Mouse (Mus musculus): ENCODE results near the gene Mgat1. TPM values are rescaled to one million over a fixed set of nuclear protein-coding genes. Genes with fewer than 3 reads are reported as not detected.

The Mgat1 gene
- total RNA-seq, 4 experiments from 2014 or later = 65.9 to 72.3 (median 69.2) TPM

DNA sequence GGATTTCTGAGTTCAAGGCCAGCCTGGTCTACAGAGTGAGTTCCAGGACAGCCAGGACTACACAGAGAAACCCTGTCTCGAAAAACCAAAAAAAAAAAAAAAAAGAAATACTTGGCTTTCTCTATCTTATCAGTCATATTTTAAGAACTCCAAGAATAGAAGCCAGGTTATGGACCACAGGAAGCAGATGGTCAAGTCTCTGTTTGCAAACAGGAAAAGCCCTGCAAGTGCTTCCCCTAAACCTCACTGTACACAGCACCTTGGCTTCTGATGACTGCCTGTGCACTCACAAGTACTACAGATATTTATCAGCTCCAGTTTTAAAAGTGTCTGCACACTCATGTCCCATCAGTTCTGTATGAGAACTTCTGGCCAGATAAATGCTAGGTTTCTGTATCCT is 2.5 kb upstream of the Mgat1 start:
- no peak for DNase-seq (ENCODE audit: low spot score in 2 of 2)

DNA sequence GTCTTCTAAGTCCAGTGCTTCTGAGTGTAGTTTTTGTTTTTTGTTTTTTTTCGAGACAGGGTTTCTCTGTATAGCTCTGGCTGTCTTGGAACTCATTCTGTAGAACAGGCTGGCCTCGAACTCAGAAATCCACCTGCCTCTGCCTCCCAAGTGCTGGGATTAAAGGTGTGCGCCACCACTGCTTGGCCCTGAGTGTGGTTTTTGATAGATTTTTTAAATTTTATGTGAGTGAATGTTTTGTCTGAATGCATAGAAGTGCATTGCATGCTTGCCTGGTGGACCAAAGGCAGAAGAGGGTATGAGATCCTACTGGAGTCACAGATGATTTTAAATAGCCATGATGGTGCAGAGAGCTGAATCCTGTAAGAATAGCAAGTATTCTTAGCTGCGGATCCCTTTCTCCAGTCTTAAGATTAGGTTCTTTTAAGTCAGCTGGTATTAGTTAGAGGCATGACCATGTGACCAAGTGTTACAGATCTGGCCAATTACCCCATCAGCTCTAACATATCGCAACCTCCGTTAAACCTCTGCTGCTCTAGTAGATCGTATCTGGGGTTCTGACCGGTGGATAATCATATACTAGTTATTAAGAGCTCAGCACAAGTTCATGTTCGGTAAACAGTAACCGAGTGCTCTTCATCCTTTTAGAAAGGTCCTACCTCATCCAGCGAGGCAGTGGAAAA is 906 bp upstream of the Mgat1 start:
- no peak for DNase-seq (ENCODE audit: low spot score in 2 of 2)

DNA sequence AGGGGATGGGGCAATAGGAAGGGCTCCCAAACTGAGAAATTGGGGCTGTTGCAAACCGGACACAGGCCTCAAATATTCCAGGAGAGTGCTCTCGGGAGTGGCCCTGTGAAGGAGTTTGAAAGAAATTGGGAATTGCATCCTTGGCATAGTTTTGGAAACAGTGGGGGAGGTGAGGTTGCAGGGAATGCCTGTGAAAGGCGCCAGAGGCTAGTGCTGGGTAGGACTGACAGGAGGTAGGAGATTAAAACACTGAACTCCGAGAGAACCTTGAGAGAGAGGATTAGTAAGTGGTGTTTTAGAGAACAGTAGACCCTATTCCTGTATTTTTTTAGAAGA is 572 bp downstream of the Mgat1 start:
- no peak for DNase-seq (ENCODE audit: low spot score in 2 of 2)

DNA sequence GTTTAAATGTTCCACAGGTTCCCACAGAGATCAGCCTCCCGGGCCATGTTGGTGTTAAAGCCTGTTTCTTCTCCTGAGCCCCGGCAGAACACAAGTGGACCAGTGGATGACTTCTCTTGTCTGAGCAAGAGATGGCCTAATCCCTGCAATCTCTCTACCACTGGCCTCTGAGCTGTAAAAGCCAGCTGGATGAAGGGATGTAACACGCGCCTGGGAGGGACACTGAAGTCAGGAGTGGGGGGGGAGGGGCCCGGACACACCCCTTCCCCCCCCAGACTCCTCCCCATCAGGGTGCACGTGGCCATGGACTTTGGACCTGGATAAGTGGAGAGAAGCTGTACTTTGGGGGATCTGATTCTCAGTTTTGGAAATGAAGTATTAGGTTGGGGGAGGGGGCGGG is 1.2 kb downstream of the Mgat1 start:
- no peak for DNase-seq (ENCODE audit: low spot score in 2 of 2)

DNA sequence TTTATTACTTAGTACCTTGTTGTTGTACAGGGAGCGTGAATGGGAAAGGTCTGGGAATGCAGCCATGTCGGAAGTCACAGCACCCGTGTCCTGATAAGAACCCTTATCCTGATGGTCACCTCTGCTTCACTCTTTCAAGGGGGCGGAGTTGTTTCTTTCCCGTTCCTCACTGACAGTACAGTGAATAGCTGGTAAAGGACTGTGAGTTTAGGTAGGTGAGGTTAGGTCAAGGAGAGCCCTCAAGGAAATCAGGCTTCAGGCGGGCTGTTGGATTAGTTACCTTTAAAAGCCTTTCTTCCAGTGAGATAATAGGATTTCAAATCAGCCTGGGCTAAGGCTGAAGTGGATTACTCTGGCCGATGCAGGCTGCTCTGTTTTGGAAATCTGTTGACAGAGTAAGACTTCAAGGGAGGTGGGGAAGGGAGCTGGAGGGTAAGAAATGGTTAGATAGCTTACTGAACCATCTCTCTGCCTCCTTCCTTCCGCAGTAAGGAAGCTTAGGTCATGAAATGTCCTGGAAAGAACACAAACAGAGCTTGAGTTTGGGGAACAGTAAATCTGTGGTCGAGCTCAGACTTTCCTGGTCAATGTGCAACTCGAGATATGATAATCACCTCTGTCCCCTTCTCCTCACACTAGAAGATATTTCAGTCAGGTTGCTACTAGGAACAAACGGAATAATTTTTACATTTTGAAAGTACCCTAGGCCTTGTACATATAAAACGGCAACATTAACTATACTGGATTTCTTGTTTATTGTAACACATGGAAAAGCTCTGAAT is 1.8 kb downstream of the Mgat1 start:
- no peak for DNase-seq (ENCODE audit: low spot score in 2 of 2)

DNA sequence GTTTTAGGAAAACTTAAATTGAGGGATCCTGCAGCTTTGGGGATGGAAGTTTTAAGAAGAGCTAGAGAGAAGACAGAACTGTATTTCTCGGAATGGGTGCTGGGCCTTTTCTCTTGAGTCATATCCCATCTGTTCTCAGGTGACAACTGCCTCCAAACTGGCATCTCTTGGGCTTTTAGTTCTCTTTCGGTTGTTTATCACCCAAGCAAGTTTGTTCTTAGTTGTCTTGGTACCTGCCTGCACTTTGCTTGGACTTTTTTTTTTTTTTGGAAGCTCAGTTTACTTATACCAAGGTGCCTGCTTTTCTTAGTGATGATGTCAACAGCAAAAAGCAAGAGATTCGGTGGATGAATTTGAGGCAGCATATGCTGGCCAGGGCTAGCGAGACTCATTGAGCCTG is 2.5 kb downstream of the Mgat1 start:
- no peak for DNase-seq (ENCODE audit: low spot score in 2 of 2)

DNA sequence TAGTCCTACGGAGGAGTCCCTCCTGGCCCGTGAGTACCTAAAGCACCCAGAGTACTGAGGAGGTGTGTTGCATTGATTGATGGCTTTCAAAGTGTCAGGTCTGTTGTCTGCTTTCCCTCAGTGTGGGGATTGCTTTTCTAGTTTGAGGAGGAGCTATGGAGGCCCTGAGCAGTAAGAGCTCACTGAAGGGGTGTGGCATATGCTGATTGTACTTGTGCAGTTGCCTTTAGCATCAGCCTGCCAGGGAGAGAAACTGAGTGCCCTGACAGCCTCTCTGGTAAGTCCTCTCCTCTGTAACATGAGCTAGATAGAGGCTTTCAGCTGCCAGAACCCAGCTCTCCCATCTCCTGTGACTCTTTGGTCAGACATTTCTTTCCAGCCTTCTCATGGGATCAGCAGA is 3.3 kb downstream of the Mgat1 start:
- DNase-seq (ENCODE audit: low spot score in 2 of 2) = no peak

DNA sequence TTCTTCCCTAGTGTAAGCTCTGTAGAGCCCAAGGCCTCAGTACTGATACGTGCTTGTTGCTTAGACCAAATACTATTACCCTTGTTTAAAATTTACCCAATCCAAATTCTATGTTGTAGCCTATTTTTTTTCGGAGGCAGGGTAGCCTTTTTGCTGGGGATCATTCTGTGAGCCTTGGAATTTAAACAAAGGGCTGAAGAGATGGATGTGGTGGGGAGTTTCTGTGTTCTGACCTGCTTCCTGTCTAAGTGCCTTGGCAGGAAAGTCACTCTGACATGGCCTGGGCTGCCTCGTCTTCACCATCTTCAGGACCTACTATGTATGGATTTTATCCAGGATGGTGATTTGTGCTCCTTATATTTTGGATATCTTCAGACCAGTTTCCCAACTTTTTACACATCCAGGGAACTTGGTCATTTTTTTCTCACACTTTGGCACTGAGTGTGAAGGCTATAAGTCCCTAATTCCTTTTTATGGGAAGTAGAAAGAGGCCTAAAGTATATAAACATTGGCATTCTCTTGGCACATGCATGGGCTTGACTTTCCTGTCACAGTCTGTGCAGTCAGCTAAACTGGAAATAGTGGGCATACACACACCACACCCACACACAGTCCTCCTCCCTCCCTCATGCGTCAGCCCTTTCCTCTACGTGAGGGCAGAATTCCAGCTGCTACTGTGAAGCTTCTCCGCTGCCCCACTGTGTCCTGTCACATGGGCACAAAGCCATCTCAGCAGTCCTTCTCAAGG is 4.4 kb downstream of the Mgat1 start:
- peak in 1 of 2 experiments; percentile 55 for DNase-seq (ENCODE audit: low spot score in 2 of 2)

DNA sequence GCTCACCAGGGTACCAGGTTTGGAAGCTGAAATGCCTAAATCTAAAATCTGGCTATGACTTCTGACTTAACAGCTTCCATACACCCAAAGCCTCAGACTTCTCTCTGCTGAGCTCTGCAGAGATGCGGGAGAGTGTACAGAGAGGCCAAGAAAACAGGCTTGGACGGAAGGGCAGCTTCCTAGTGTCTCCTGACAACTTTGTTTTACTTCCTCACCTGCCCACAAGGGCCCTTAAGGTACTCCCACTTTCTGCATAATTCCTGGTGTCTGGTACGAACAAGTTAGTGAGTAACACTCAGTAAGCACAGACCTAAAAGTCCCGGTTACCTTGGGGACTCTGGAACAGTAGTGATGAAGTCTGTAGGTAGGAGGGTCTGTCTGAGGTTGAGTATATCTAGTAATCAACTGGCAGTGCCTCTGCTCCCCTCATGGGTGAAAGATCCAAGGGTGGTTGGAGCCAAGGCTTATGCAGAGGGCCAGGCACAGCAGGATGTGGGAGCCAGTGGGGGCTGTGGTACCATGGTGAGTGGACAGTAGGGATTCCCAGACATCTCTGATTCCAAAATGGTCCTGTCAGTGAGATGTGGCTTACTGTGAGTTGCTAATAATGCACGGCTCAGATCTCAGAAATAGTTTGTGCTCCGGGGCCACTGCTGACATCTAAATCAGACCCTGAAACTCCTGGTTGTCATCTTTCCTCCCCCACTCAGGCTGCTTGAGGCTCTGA is 5.1 kb downstream of the Mgat1 start:
- no peak for DNase-seq (ENCODE audit: low spot score in 2 of 2)

DNA sequence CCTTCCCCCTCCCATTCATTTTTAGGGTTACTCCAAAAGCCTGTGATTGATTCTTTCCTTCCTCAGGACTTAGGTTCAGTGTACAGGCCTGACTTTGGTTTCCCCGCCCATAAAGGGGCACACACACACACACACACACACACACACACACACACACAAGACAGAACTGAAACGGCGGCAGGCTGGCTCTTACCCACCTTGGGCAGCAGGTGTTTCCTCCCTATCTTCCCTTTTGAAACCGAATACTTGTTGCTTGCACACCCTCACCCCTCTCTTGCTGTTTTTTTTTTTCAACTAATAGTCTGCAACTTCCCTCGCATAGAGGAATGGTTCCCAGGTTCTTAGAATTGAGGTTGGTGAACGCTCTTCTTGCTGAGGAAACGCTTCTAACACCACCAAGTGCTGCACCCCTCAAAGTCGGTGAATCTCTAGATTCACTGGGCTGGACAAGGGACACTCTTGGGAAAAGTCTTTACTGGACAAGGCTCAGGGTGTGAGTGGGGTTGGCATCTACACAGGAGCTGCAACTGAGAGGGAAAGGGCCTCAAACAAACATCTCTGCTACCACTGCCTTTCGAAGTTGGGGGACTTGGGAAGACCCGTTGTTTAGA is 5.9 kb downstream of the Mgat1 start:
- DNase-seq (ENCODE audit: low spot score in 2 of 2) = no peak

DNA sequence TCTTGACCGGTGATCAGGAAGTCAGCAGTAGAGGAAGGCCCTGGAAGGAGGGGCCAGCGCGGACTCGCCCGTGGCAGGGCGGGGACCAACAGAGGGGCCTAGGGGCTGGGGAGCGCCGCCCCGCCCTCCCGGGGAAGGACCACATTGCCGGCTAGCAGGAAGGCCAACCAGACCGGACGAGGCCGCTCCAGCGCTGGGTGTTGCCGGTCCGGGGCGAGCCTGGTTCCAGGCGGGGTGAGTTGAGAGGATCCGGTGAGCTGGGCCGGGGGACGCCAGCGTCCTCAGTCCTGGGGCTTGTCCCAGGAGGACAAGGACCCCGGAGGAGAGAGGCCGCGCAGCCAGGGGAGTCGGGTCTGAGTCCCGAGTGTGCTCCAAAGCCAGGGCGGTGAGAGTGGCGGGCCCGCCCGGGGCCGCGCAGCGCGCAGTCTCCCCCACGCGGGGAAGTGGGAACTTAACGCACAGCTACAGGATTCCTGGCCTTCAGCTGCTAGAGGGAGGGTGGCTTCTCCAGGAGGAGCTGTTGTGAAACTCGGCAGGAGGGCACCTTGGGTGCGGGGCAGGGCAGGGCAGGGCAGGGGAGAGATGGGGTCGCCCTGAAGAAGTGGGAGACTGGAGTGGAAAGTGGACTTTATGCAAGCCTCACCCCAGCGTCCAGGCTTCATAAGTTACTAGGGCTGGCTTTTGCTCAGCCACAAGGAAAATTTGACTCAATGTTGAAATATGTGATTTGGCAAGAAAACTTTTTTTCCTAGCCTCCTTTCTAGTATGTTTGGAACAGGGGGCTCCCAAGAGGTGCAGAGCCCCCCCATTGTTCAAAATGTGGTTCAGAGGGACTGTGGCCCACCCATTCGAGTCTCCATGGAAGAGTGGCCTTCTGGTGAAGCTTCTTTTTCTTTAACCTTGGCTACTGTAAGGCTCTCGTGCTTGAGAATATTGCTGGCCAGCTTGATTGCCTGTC is 6.7 kb downstream of the Mgat1 start:
- DNase-seq (ENCODE audit: low spot score in 2 of 2) = peak in 1 of 2 experiments; percentile 58

DNA sequence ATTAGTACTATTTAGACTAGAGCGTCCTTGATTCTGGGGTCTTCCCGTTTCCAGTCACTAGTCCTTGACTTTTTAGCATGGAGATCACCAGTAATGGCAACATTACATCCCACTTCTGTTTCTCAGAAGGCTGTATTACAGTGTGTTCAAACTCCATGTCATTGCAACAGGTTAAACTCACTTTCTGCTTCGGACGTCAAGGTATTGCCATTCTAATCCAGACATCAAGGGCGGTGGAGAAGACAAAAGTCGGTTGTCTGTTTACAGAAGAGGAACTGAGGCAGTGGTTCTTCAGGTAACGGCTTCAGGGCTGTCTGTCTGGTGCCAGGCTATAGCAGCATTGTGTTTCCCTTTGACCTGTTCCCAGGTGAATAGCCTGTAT is 7.4 kb downstream of the Mgat1 start:
- DNase-seq (ENCODE audit: low spot score in 2 of 2) = no peak

DNA sequence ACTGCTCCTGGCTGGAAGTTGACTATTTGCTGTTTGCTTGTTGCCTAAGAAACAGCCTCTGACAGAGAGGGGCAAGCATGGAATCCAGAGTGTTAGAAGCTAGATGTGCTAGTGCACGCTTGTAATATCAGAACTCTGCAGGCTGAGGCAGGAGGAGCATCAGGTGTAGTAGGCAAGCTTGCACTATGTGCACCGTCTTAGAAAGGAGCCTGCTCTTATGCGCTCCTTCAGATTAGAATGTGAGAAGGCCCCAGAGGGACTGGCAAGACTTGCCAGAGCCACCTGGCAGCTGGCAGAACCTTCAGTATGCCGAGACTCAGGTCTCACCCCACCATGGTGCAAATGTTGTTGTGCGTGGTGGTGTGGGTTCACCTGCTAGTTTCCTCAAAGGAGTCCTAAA is 8.1 kb downstream of the Mgat1 start:
- DNase-seq (ENCODE audit: low spot score in 2 of 2) = no peak

DNA sequence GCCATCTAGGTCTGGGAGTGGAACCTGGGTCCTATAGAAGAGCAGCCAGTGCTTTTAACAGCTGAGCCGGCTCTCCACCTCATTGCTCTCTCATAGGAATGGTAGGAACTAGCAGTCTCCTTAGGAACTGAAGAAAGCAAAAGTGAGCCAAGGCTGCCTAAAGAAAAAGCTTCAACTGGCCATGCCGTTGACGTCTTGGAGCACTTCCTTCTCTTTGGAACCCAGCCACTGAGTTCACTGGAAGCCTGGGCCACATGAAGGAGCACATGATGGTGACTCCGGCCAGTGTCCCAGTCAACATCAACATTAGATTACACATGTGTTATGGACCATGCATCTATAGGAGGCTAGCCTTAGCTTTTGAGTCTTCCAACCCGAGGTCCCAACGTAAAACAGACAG is 9.0 kb downstream of the Mgat1 start:
- no peak for DNase-seq (ENCODE audit: low spot score in 2 of 2)

DNA sequence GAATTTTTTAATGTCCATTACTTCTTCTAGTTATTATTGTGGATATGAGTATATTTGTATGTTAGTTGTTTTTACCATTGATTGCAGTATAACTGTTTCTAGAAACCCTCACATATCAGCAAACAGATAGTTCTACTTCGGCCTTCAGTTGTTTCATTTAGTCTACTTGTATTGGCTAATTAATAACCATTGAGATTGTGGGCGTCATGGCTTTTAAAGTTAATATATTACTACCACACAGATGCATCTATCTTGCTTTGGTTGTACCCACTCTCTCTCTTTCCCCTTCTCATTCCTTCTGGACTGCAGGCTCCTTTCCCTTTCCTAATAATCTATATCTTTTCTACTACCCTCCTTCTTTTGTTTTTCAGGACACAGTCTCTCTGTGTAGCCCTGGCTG is 15.3 kb downstream of the Mgat1 start:
- DNase-seq (ENCODE audit: low spot score in 2 of 2) = no peak

DNA sequence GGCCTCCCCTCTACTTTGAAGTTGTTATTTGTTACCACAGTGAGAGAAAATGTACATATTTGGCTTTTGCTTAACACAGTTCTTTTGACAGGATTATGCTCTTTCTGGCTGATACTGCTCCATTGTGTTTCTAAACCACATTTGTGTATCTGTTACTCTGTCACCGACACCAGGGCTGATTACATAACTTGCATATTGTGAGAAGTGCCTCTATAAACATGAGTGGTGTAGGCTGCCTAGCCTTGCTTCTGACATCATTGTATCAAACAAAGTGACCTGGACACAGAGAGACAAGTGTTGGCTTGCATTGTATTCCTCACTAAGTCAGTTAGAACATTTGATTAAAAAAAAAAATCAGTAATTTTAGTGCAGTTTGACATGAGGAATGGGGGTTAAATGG is 15.8 kb downstream of the Mgat1 start:
- DNase-seq (ENCODE audit: low spot score in 2 of 2) = no peak

DNA sequence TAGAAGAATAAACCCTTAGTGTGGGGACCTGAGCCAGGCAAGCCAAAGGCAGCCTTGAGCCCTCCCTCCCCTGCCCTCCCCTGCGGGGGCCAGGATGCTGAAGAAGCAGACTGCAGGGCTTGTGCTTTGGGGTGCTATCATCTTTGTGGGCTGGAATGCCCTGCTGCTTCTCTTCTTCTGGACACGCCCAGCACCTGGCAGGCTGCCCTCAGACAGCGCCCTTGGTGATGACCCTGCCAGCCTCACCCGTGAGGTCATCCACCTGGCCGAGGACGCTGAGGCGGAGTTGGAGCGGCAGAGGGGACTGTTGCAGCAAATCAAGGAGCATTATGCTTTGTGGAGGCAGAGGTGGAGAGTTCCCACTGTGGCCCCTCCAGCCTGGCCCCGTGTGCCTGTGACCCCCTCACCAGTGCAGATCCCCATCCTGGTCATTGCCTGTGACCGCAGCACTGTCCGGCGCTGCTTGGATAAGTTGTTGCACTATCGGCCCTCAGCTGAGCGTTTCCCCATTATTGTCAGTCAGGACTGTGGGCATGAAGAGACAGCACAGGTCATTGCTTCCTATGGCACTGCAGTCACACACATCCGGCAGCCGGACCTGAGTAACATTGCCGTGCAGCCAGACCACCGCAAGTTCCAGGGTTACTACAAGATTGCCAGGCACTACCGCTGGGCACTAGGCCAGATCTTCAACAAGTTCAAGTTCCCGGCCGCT is 16.8 kb downstream of the Mgat1 start:
- no peak for DNase-seq (ENCODE audit: low spot score in 2 of 2)

DNA sequence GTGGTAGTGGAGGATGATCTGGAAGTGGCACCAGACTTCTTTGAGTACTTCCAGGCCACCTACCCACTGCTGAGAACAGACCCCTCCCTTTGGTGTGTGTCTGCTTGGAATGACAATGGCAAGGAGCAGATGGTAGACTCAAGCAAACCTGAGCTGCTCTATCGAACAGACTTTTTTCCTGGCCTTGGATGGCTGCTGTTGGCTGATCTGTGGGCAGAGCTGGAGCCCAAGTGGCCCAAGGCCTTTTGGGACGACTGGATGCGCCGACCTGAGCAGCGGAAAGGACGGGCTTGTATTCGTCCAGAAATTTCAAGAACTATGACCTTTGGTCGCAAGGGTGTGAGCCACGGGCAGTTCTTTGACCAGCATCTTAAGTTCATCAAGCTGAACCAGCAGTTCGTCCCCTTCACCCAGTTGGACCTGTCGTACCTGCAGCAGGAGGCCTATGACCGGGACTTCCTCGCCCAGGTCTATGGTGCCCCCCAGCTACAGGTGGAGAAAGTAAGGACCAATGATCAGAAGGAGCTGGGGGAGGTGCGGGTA is 17.4 kb downstream of the Mgat1 start:
- no peak for DNase-seq (ENCODE audit: low spot score in 2 of 2)

DNA sequence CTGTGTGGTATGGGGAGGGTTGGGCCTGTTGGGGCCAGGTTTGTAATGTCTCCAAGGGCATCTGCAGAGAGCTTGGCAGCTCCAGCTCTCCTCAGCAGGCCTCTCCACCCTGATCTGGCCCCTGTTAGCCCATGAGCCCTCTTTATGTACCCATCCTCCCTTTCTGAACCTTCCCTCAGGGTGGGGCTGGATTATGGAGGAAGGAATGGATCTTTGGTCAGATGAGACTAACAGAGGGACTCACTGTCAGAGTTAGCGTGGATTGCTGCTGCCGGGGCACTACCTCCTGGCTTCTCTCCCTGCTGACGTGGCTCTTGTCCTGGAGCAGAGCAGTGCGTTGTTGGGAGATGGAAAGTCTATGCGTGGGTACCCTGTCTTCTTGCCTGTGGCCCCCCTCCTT is 18.3 kb downstream of the Mgat1 start:
- DNase-seq (ENCODE audit: low spot score in 2 of 2) = no peak
